Mouse (Mus musculus) MEL (cell line): ENCODE results near the gene Cst7.

Source experiments
- CTCF ChIP-seq, 3 experiments: IDR thresholded peaks in 2 of 3; conservative IDR thresholded peaks in 1 of 3; 2 replicates each; pipeline ENCODE4 v1.5.1; 2011 to 2012; ENCODE audit warnings: low read length in 3 of 3, low read depth in 2 of 3, mild to moderate bottlenecking in 2 of 3, improper control_type of control experiment in 1 of 3, inconsistent platforms in 1 of 3, mixed read lengths in 1 of 3, moderate library complexity in 1 of 3; ENCODE audit not compliant: control insufficient read depth in 1 of 3, insufficient read depth in 1 of 3, poor library complexity in 1 of 3, severe bottlenecking in 1 of 3
- E2F4 ChIP-seq: IDR thresholded peaks from 2 replicates; pipeline ENCODE4 v1.6.1; 2011; ENCODE audit warnings: low read depth, low read length, improper control_type of control experiment, borderline replicate concordance
- ELF1 ChIP-seq: IDR thresholded peaks from 2 replicates; pipeline ENCODE4 v1.6.1; 2014; ENCODE audit warnings: low read depth, mild to moderate bottlenecking, inconsistent platforms, low read length, improper control_type of control experiment, moderate library complexity
- EP300 ChIP-seq, 2 experiments: IDR thresholded peaks; 2 replicates each; pipeline ENCODE4 v1.6.1; 2011; ENCODE audit warnings: improper control_type of control experiment in 2 of 2, low read length in 2 of 2, low read depth in 1 of 2, mild to moderate bottlenecking in 1 of 2
- ETS1 ChIP-seq: IDR thresholded peaks from 2 replicates; pipeline ENCODE4 v1.6.1; 2012; ENCODE audit warnings: low read depth, mild to moderate bottlenecking, inconsistent platforms, low read length, improper control_type of control experiment, moderate library complexity
- JUND ChIP-seq: IDR thresholded peaks from 2 replicates; pipeline ENCODE4 v1.6.1; 2011; ENCODE audit warnings: low read depth, mild to moderate bottlenecking, improper control_type of control experiment, low read length
- MAFK ChIP-seq: IDR thresholded peaks from 2 replicates; pipeline ENCODE4 v1.6.1; 2011; ENCODE audit warnings: low read depth, mild to moderate bottlenecking, low read length, improper control_type of control experiment, borderline replicate concordance
- MAX ChIP-seq: IDR thresholded peaks from 2 replicates; pipeline ENCODE4 v1.6.1; 2011; ENCODE audit warnings: low read length, improper control_type of control experiment
- MAZ ChIP-seq: IDR thresholded peaks from 2 replicates; pipeline ENCODE4 v1.6.1; 2012; ENCODE audit warnings: low read depth, mild to moderate bottlenecking, inconsistent platforms, low read length, improper control_type of control experiment
- MYC ChIP-seq: IDR thresholded peaks from 2 replicates; pipeline ENCODE4 v1.6.1; 2011; ENCODE audit warnings: low read depth, mild to moderate bottlenecking, low read length, improper control_type of control experiment, moderate library complexity
- POLR2A ChIP-seq, 2 experiments: IDR thresholded peaks; 2 replicates each; pipeline ENCODE4 v1.6.1; 2011 to 2012; ENCODE audit warnings: low read length in 2 of 2, mild to moderate bottlenecking in 2 of 2, control low read depth in 1 of 2, improper control_type of control experiment in 1 of 2, low read depth in 1 of 2, moderate library complexity in 1 of 2; ENCODE audit not compliant: control insufficient read depth in 1 of 2, insufficient read depth in 1 of 2, poor library complexity in 1 of 2
- SMC3 ChIP-seq: IDR thresholded peaks from 2 replicates; pipeline ENCODE4 v1.6.1; 2011; ENCODE audit warnings: low read depth, low read length, improper control_type of control experiment
- TCF12 ChIP-seq: IDR thresholded peaks from 2 replicates; pipeline ENCODE4 v1.6.1; 2014; ENCODE audit warnings: low read depth, mild to moderate bottlenecking, inconsistent platforms, low read length, improper control_type of control experiment, moderate library complexity

DNA sequence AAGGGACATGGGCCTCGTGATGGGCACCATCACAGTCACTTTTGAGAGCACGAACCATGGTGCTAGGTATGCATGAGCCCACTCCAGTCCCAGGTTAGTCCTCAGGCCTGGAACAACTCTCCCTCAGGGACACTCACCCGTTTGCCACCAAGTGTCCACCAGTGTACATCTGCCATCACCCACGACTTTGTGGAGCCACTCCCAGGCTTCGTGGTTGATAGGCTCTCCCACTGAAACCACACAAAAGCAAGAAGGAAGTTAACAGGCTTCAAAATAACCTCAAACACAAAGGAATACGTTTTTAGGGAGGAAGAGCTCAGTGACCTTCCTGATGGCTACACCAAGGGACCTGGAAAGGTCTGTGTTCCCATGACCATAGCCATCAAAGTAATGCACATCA is 56.9 kb downstream of the Cst7 start:
- TF ChIP-seq ETS1 (no peak), SMC3 (no peak), MAZ (no peak), MAX (no peak), POLR2A (IDR thresholded peaks at IDR 0.05; ENCODE audit: control insufficient read depth in 1 of 2, insufficient read depth in 1 of 2, low read depth in 1 of 2, low read length in 2 of 2, poor library complexity in 1 of 2) (no peak), E2F4 (no peak), MAFK (no peak), CTCF (IDR thresholded peaks at IDR 0.05 in 2 of 3, conservative IDR thresholded peaks at IDR 0.05 in 1 of 3; ENCODE audit: control insufficient read depth in 1 of 3, insufficient read depth in 1 of 3, low read depth in 2 of 3, low read length in 3 of 3, poor library complexity in 1 of 3, severe bottlenecking in 1 of 3) (no peak), ELF1 (no peak), MYC (no peak), TCF12 (no peak), EP300 (IDR thresholded peaks at IDR 0.05; ENCODE audit: low read depth in 1 of 2, low read length in 2 of 2) (no peak), JUND (no peak)
